Comparison of ENCODE assay signal across 8 mouse cellular contexts in genomic region chr2:5894296-5894695, GRCm38 (mm10). TPM values are rescaled to one million over a fixed set of nuclear protein-coding genes. Genes with fewer than 3 reads are reported as not detected.
DNase-seq lines count a peak whose midpoint lies in the region; ATAC-seq and TF ChIP-seq lines count a peak whose summit lies in the region.

No protein-coding gene starts in this region.

- H3K4me2 ChIP-seq in heart, embryonic 11.5 days = peak overlapping the region; percentile 68
- H3K4me2 ChIP-seq in forebrain, postnatal 0 days (ENCODE audit: low read depth) = peak overlapping the region; percentile 59
- peak overlapping the region; percentile 90 for H3K4me2 ChIP-seq in liver, embryonic 13.5 days

- TF ChIP-seq POLR2A in MEL (IDR thresholded peaks at IDR 0.05; ENCODE audit: control insufficient read depth in 1 of 2, insufficient read depth in 1 of 2, low read depth in 1 of 2, low read length in 2 of 2, poor library complexity in 1 of 2) = no peak

- no peak overlapping the region for H3K27ac ChIP-seq in heart, embryonic 11.5 days (ENCODE audit: low read depth, low read length)
- 0 out of 2 replicates have a peak overlapping the region, but pooled peaks have one; percentile 5 for H3K27ac ChIP-seq in MEL (ENCODE audit: control insufficient read depth, low read depth, low read length)
- no peak overlapping the region; the same call in 1 of the 2 replicates for H3K27ac ChIP-seq in forebrain, postnatal 0 days (ENCODE audit: low read depth, low read length)
- H3K27ac ChIP-seq in liver, embryonic 13.5 days = peak overlapping the region; percentile 76

- 47% methylated on average over 11 of the region's 11 CpGs for WGBS in heart, embryonic 11.5 days (ENCODE audit: insufficient replicate concordance)
- WGBS in forebrain, postnatal 0 days = 36% methylated on average over 11 of the region's 11 CpGs
- 44% methylated on average over 11 of the region's 11 CpGs for WGBS in liver, embryonic 13.5 days (ENCODE audit: insufficient replicate concordance)

- intact Hi-C loops in heart, postnatal 14 days (cut with DNase I) = loop anchor here (2.0 to 10.0 kb wide), 2 partner anchors 57 to 271 kb away; partner anchors contain the start of gene Upf2

- no peak for TF ChIP-seq RAD21 in MEL (IDR thresholded peaks at IDR 0.05; ENCODE audit: low read depth, low read length)

- peaks cover 3% of the 10 kb centered on the region; the same call in 1 of the 2 replicates for H3K36me3 ChIP-seq in heart, embryonic 11.5 days (ENCODE audit: control insufficient read depth, insufficient read depth, low read length)
- peaks cover 4 to 14% of the 10 kb centered on the region in 2 experiments for H3K36me3 ChIP-seq in MEL (ENCODE audit: control insufficient read depth in 1 of 2, insufficient read depth in 2 of 2, low read length in 2 of 2)
- peaks cover 11% of the 10 kb centered on the region for H3K36me3 ChIP-seq in forebrain, postnatal 0 days (ENCODE audit: insufficient read depth)
- H3K36me3 ChIP-seq in liver, embryonic 13.5 days = peaks cover 13% of the 10 kb centered on the region

- peak overlapping the region; percentile 4 for H3K9ac ChIP-seq in heart, embryonic 11.5 days (ENCODE audit: low read depth, low read length)
- H3K9ac ChIP-seq in MEL (ENCODE audit: control insufficient read depth, low read depth, low read length, poor library complexity, severe bottlenecking) = peak overlapping the region; percentile 80
- H3K9ac ChIP-seq in forebrain, postnatal 0 days = peak overlapping the region; percentile 89
- H3K9ac ChIP-seq in liver, embryonic 13.5 days = peak overlapping the region; percentile 95

- no peak for TF ChIP-seq EP300 in MEL (IDR thresholded peaks at IDR 0.05; ENCODE audit: low read depth in 1 of 2, low read length in 2 of 2)

- no peak for DNase-seq in heart, postnatal 14 days
- peak; percentile 62 for DNase-seq in MEL (ENCODE audit: low read depth, low spot score)
- peak; percentile 30 for DNase-seq in forebrain, postnatal 0 days
- no peak for DNase-seq in liver, embryonic 13.5 days
- DNase-seq in T-cell, adult 2 months (ENCODE audit: low spot score) = no peak
- no peak for DNase-seq in layer of hippocampus, adult 11-12 months (ENCODE audit: low spot score)
- DNase-seq in yolk sac, embryonic 10.5 days (ENCODE audit: low spot score) = no peak

- TF ChIP-seq CTCF in MEL (IDR thresholded peaks at IDR 0.05 in 2 of 3, conservative IDR thresholded peaks at IDR 0.05 in 1 of 3; ENCODE audit: control insufficient read depth in 1 of 3, insufficient read depth in 1 of 3, low read depth in 2 of 3, low read length in 3 of 3, poor library complexity in 1 of 3, severe bottlenecking in 1 of 3) = no peak
- TF ChIP-seq CTCF in forebrain, postnatal 0 days (IDR thresholded peaks at IDR 0.05; ENCODE audit: low read depth) = no peak

- peak overlapping the region; percentile 72 for H3K4me3 ChIP-seq in heart, embryonic 11.5 days (ENCODE audit: low read depth, low read length)
- peak overlapping the region; percentile 65 to 94 for H3K4me3 ChIP-seq in MEL (ENCODE audit: control insufficient read depth in 1 of 2, insufficient read depth in 1 of 2, low read depth in 2 of 2, low read length in 2 of 2)
- peak overlapping the region; percentile 93 for H3K4me3 ChIP-seq in forebrain, postnatal 0 days (ENCODE audit: low read depth, low read length)
- peak overlapping the region; percentile 81 for H3K4me3 ChIP-seq in liver, embryonic 13.5 days (replicated peaks)

- peaks cover 11% of the 10 kb centered on the region for H3K79me2 ChIP-seq in MEL (ENCODE audit: control insufficient read depth, insufficient read depth, low read length, poor library complexity)

- H3K27me3 ChIP-seq in heart, embryonic 11.5 days (ENCODE audit: control insufficient read depth, insufficient read depth, low read length) = no peaks in the 10 kb centered on the region
- H3K27me3 ChIP-seq in MEL (ENCODE audit: control insufficient read depth in 1 of 2, insufficient read depth in 2 of 2, low read length in 2 of 2) = no peaks in the 10 kb centered on the region
- H3K27me3 ChIP-seq in forebrain, postnatal 0 days (ENCODE audit: insufficient read depth, low read length) = no peaks in the 10 kb centered on the region
- no peaks in the 10 kb centered on the region for H3K27me3 ChIP-seq in liver, embryonic 13.5 days

- no peaks in the 10 kb centered on the region for H3K9me3 ChIP-seq in heart, embryonic 11.5 days (replicated peaks; ENCODE audit: control insufficient read depth, low read length)
- H3K9me3 ChIP-seq in MEL (replicated peaks; ENCODE audit: insufficient read depth, low read length) = no peaks in the 10 kb centered on the region
- no peaks in the 10 kb centered on the region for H3K9me3 ChIP-seq in forebrain, postnatal 0 days (ENCODE audit: low read length)
- no peaks in the 10 kb centered on the region for H3K9me3 ChIP-seq in liver, embryonic 13.5 days (replicated peaks)

- no peak for ATAC-seq in heart, embryonic 11.5 days (replicated peaks; ENCODE audit: insufficient number of reproducible peaks, low FRiP score, low TSS enrichment)
- ATAC-seq in forebrain, postnatal 0 days = 0 out of 2 replicates have a peak, but pooled peaks have one; percentile 9
- no peak for ATAC-seq in liver, embryonic 13.5 days (ENCODE audit: low read depth)

- H3K4me1 ChIP-seq in heart, embryonic 11.5 days (ENCODE audit: control insufficient read depth, insufficient read depth, low read length) = no peaks in the 10 kb centered on the region
- H3K4me1 ChIP-seq in MEL (ENCODE audit: control insufficient read depth in 1 of 2, insufficient read depth in 2 of 2, low read length in 2 of 2) = peaks cover 0 to 9% of the 10 kb centered on the region in 2 experiments; a peak in 2 of 4 replicates
- no peaks in the 10 kb centered on the region for H3K4me1 ChIP-seq in forebrain, postnatal 0 days (ENCODE audit: insufficient read depth)
- H3K4me1 ChIP-seq in liver, embryonic 13.5 days (replicated peaks) = peaks cover 33% of the 10 kb centered on the region

TF ChIP-seq in MEL, 35 proteins besides CTCF, POLR2A, EP300 and RAD21:
- TF ChIP-seq MYC (IDR thresholded peaks at IDR 0.05; ENCODE audit: low read depth, low read length) = 0 out of 2 replicates have a peak, but pooled peaks have one; percentile 32
- no peak for TF ChIP-seq CHD1 (IDR thresholded peaks at IDR 0.05; ENCODE audit: low read depth, low read length)
- peak; percentile 25; the same call in 1 of the 2 replicates for TF ChIP-seq MXI1 (IDR thresholded peaks at IDR 0.05; ENCODE audit: low read depth, low read length)

RNA-seq across cellular contexts. Expression of gene Sec61a2, which starts 0.9 kb away (rescaled TPM):
- polyA plus RNA-seq in heart, embryonic 11.5 days (2014; fragmentation: Nextera tagmentation; extraction: Ambion mirVana) = 55.1 and 60.3 TPM in 2 replicates
- 10 to 100 TPM; 19.8 to 21.1 TPM for total RNA-seq in heart, postnatal 14 days (2021)
- 13.9 and 17.8 TPM in 2 replicates for total RNA-seq in MEL (2012; rRNA removed)
- polyA plus RNA-seq in MEL (2012; ENCODE audit: insufficient read depth in 1 of 2, insufficient read length in 2 of 2, low read depth in 1 of 2, low replicate concordance in 2 of 2, missing spikeins in 1 of 2) = 10 to 100 TPM in 1 of 2 experiments, not detected in 1; 32.3 TPM
- total RNA-seq in forebrain, postnatal 0 days (2014; rRNA removed) = 84.7 and 109 TPM in 2 replicates
- polyA plus RNA-seq in forebrain, postnatal 0 days (2015; fragmentation: Nextera tagmentation; extraction: Ambion mirVana) = 84.6 and 94.5 TPM in 2 replicates
- polyA plus RNA-seq in liver, embryonic 13.5 days (2015; fragmentation: Nextera tagmentation; extraction: Ambion mirVana) = 14.3 and 17.4 TPM in 2 replicates

RNA-seq across cellular contexts. Expression of gene Gm13199, which starts 31.6 kb away (rescaled TPM):
- 0.69 and 1.3 TPM in 2 replicates for polyA plus RNA-seq in heart, embryonic 11.5 days (2014; fragmentation: Nextera tagmentation; extraction: Ambion mirVana)
- total RNA-seq in heart, postnatal 14 days (2021) = not detected
- 0.35 and 0.39 TPM in 2 replicates for total RNA-seq in MEL (2012; rRNA removed)
- polyA plus RNA-seq in MEL (2012; ENCODE audit: insufficient read depth in 1 of 2, insufficient read length in 2 of 2, low read depth in 1 of 2, low replicate concordance in 2 of 2, missing spikeins in 1 of 2) = 1 to 10 TPM in 1 of 2 experiments, not detected in 1; 4.8 TPM
- 0.31 and 2.8 TPM in 2 replicates for total RNA-seq in forebrain, postnatal 0 days (2014; rRNA removed)
- 0.28 and 0.38 TPM in 2 replicates for polyA plus RNA-seq in forebrain, postnatal 0 days (2015; fragmentation: Nextera tagmentation; extraction: Ambion mirVana)
- 0.36 and 0.87 TPM in 2 replicates for polyA plus RNA-seq in liver, embryonic 13.5 days (2015; fragmentation: Nextera tagmentation; extraction: Ambion mirVana)

RNA-seq across cellular contexts. Expression of gene Dhtkd1, which starts 48.3 kb away (rescaled TPM):
- 1.6 and 1.9 TPM in 2 replicates for polyA plus RNA-seq in heart, embryonic 11.5 days (2014; fragmentation: Nextera tagmentation; extraction: Ambion mirVana)
- total RNA-seq in heart, postnatal 14 days (2021) = 1 to 10 TPM; 1.9 to 5.7 TPM
- total RNA-seq in MEL (2012; rRNA removed) = 1.5 and 1.6 TPM in 2 replicates
- polyA plus RNA-seq in MEL (2012; ENCODE audit: insufficient read depth in 1 of 2, insufficient read length in 2 of 2, low read depth in 1 of 2, low replicate concordance in 2 of 2, missing spikeins in 1 of 2) = 1 to 10 TPM in 1 of 2 experiments, not detected in 1; 1.6 TPM
- total RNA-seq in forebrain, postnatal 0 days (2014; rRNA removed) = 8.0 and 13.1 TPM in 2 replicates
- 2.1 and 3.7 TPM in 2 replicates for polyA plus RNA-seq in forebrain, postnatal 0 days (2015; fragmentation: Nextera tagmentation; extraction: Ambion mirVana)
- 1.4 and 2.0 TPM in 2 replicates for polyA plus RNA-seq in liver, embryonic 13.5 days (2015; fragmentation: Nextera tagmentation; extraction: Ambion mirVana)

RNA-seq across cellular contexts. Expression of gene Cdc123, which starts 49.3 kb away (rescaled TPM):
- polyA plus RNA-seq in heart, embryonic 11.5 days (2014; fragmentation: Nextera tagmentation; extraction: Ambion mirVana) = 216 and 217 TPM in 2 replicates
- total RNA-seq in heart, postnatal 14 days (2021) = 10 to 100 TPM; 72.9 to 74.8 TPM
- 190 and 192 TPM in 2 replicates for total RNA-seq in MEL (2012; rRNA removed)
- 100 to 1,000 TPM; 338 to 770 TPM for polyA plus RNA-seq in MEL (2012; ENCODE audit: insufficient read depth in 1 of 2, insufficient read length in 2 of 2, low read depth in 1 of 2, low replicate concordance in 2 of 2, missing spikeins in 1 of 2)
- 78.2 and 107 TPM in 2 replicates for total RNA-seq in forebrain, postnatal 0 days (2014; rRNA removed)
- polyA plus RNA-seq in forebrain, postnatal 0 days (2015; fragmentation: Nextera tagmentation; extraction: Ambion mirVana) = 191 and 226 TPM in 2 replicates
- 170 and 213 TPM in 2 replicates for polyA plus RNA-seq in liver, embryonic 13.5 days (2015; fragmentation: Nextera tagmentation; extraction: Ambion mirVana)

RNA-seq across cellular contexts. Expression of gene Nudt5, which starts 49.5 kb away (rescaled TPM):
- 77.3 and 80.0 TPM in 2 replicates for polyA plus RNA-seq in heart, embryonic 11.5 days (2014; fragmentation: Nextera tagmentation; extraction: Ambion mirVana)
- total RNA-seq in heart, postnatal 14 days (2021) = 10 to 100 TPM; 16.9 to 17.5 TPM
- 82.1 and 100 TPM in 2 replicates for total RNA-seq in MEL (2012; rRNA removed)
- polyA plus RNA-seq in MEL (2012; ENCODE audit: insufficient read depth in 1 of 2, insufficient read length in 2 of 2, low read depth in 1 of 2, low replicate concordance in 2 of 2, missing spikeins in 1 of 2) = 100 to 1,000 TPM in 1 of 2 experiments, not detected in 1; 141 TPM
- total RNA-seq in forebrain, postnatal 0 days (2014; rRNA removed) = 14.8 and 15.0 TPM in 2 replicates
- 11.2 and 12.2 TPM in 2 replicates for polyA plus RNA-seq in forebrain, postnatal 0 days (2015; fragmentation: Nextera tagmentation; extraction: Ambion mirVana)
- 70.1 and 84.3 TPM in 2 replicates for polyA plus RNA-seq in liver, embryonic 13.5 days (2015; fragmentation: Nextera tagmentation; extraction: Ambion mirVana)

Comparison
In these comparisons a context has a peak if more than half of its experiments do, and no peak if none do; other contexts are left out.
1. H3K27ac ChIP-seq: peak in MEL (single experiment) and liver, embryonic 13.5 days (single experiment); none in heart, embryonic 11.5 days (single experiment) and forebrain, postnatal 0 days (single experiment).
2. H3K9ac ChIP-seq: peak in every context shown above with its lines; median percentile 95 in liver, embryonic 13.5 days; 89 in forebrain, postnatal 0 days; 80 in MEL; 4 in heart, embryonic 11.5 days.
3. DNase-seq: peak in MEL (single experiment) and forebrain, postnatal 0 days (single experiment); none in heart, postnatal 14 days (0 of 2), liver, embryonic 13.5 days (single experiment), T-cell, adult 2 months (single experiment), layer of hippocampus, adult 11-12 months (single experiment) and yolk sac, embryonic 10.5 days (single experiment).
4. Peak in every context shown above with its lines, with median percentiles within 50 percentile points of each other: H3K4me2 ChIP-seq and H3K4me3 ChIP-seq.